Mouse (Mus musculus): Measurements from ENCODE around the gene Rprd2.
"Not testable (repeated sequence)": the region's sequence is repeated elsewhere in the genome, so short reads cannot be mapped to it uniquely, and the experiment has no call there.

Rprd2 gene

DNA sequence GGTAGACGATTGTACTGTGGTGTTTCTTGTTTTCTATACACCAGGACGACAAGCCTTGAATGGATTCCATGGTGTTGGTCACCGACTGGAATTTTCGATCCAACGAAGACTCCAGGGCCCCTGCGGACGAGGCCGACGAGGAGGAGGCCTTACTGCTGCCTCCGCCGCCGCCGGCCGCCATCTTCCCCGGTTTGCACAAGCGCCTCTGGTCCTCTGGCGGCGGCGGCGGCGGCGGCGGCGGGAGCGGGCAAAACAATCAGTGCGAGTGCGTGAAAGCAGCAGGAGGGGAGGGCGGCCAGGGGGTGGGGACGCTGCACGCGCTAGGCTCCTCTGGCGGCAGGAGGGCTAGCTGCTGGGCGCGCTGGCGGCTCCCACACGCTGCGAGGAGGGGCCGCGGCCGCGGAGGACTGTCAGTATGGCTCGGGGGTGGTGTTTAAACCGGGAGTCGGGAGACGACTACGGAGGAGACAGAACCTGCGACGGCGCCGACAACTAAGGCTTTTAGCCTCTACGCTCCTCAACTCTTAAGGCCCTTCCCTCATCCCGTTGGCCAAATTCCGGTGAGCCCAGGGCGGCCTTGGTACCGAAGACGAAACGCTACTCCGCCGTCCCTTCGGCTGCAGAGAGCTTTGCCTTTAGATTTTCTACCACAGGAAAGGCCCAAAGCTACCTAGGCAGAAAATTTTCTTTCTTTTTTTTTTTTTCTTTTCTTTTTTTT lies at the start of gene Rprd2:
Gene Rprd2, minus strand, starts transcription at position 293 of the 718 bp plus-strand sequence.
- DNase-seq (ENCODE audit: low spot score) = peak; percentile 85

DNA sequence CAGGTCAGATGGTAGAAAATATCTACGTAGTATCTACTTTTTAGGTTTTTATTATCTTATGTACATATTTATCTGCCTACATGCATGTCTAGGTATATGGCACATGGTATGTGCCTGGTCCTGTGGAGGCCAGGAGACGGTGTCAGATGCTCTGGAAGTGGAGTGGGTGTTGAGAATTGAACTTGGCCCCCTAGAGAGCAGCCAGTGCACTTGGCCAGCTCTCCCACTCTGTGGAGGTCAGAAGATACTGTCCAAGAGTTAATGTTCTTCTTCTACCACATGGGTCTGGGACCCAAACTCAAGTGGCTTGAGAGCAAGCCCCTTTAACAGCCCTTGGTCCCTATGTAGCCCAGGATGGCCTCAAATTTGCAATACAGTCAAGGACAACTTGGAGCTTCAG lies 48.7 kb upstream of the Rprd2 start:
- no peak for DNase-seq (ENCODE audit: low spot score)

DNA sequence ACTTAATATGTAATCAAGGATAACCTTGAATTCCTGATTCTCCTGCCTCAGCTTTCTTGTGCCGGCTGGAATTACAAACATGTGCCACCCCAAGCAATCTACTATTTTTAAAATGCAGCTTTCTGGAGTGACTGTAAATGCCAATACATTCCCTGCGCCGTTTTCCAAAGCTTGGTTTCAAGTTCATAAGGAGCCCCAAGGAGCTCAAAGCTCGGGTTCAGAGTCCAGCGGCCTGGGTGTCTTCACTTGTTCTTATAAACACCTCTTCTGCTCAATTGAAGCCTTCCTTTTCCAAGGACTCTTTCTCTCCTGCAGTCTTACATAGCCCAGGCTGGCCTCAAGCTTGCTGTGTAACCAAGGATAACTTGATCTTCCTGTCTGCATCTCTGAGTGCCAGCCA lies 47.4 kb upstream of the Rprd2 start:
- no peak for DNase-seq (ENCODE audit: low spot score)

DNA sequence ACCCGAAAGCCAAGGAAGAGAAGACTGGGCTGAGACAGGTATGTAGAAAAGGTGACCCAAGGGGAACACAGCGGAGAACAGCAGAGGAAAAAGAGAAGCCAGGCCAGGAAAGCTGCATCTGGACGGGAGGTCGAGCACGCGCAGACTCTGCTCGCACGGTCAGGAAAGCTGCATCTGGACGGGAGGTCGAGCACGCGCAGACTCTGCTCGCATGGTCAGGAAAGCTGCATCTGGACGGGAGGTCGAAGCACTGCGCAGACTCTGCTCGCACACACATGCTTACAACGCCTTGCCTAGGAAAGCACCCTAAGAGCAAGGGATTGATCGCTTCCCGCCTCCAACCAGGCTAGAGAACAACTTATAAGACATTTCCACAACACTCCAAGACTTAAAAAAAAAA lies 46.9 kb upstream of the Rprd2 start:
- no peak for DNase-seq (ENCODE audit: low spot score)

DNA sequence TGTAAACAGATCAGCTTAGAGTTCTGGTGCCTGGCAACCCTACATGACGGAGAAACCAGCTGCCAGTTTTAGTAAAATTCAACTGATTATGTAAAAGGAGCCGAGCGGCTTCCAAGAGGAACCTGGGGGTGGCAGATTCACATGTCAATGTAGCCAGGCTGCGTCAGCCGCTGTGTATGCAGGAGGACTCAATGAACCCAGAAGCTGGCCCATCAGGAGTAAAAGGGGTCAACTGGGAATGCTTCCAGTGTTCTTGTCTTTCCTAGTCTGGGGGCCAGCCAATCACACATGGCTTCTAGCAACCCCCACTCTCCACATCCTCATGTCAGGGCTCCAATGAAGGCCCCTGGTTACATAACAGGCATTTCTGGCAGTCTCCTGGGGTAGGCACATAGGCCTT lies 46.4 kb upstream of the Rprd2 start:
- no peak for DNase-seq (ENCODE audit: low spot score)

DNA sequence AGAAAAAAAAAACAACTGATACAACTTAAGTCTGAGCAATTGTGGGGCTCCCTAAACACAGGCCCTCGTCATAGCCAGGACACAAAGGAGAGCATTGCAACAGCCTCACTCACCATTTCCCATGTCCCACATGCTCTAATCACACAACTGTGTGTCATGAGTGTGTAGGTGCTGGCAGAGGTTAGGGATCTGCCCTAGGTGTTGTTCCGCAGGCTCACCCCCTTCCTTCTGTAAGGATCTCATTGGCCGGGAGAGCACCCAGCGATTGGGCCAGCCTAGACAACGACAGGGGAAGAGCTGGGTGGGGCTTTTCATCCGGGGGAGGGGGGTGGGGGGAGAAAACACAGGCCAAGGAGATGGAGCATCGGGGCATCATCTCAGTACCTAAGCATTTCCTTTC lies 44.9 kb upstream of the Rprd2 start:
- DNase-seq (ENCODE audit: low spot score) = no peak

DNA sequence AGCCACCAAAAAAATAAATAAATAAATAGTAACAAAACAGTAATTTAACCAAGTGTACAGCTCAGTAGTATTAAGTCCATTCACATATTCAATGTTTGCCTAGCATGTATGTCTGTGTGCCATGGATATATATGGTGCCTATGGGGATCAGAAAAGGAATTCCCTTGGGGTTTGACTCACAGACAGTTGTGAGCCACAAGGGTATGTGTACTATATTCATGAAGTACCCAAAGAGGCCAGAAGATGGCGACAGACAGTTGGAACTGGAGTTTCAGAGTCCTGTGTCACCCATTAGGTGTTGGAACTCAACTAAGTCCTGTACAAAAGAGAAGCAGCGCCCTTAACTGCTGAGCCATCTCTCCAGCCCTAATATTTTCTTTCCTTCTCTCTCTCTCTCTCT lies 43.1 kb upstream of the Rprd2 start:
- DNase-seq (ENCODE audit: low spot score) = peak; percentile 70

DNA sequence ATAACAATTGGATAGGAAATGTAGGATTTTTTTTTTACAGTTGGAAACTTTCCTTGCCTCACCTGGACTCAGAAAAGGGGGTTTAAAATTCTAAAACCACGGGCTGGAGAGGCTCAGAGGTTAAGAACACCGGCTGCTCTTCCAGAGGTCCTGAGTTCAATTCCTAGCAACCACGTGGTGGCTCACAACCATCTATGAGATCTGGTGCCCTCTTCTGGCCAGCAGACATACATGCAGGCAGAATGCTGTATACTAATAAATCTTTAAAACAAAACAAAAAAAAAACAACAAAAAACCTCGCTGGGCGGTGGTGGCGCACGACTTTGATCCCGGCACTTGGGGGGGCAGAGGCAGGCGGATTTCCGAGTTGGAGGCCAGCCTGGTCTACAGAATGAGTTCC lies 42.6 kb upstream of the Rprd2 start:
- no peak for DNase-seq (ENCODE audit: low spot score)

DNA sequence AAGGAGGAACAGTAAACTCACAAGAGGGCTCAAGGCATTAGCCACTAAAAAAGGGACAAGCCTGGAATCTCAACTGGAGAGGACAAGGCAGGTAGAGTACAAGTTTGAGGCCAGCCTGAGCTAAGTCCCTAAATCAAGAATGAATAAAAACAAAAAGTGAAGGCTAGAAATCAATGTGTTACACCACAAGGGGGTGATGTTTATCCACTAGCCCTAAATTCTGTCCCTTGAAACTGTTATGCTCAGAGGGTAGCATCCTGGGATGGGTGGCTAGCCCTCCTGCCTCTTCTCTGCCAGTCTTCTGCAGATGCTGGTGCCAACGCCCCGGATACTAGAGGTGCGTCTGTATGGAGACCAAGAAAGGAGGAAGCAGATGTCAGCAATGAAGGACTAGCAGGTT lies 41.7 kb upstream of the Rprd2 start:
- no peak for DNase-seq (ENCODE audit: low spot score)

DNA sequence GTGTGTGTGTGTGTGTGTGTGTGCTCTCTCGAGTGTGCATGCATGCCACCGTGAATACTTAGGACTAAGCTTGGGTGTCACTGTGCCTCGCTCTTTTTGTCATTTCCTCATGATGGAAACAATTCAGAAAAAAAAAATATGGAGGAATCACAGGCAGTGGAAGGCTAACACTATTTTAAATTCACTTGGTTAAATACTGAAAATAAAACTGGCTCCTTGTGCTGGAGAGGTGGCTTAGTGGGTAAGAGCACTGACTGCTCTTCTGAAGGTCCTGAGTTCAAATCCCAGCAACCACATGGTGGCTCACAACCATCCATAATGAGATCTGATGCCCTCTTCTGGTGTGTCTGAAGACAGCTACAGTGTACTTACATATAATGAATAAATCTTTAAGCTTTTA lies 39.6 kb upstream of the Rprd2 start:
- DNase-seq (ENCODE audit: low spot score) = not testable (repeated sequence)

DNA sequence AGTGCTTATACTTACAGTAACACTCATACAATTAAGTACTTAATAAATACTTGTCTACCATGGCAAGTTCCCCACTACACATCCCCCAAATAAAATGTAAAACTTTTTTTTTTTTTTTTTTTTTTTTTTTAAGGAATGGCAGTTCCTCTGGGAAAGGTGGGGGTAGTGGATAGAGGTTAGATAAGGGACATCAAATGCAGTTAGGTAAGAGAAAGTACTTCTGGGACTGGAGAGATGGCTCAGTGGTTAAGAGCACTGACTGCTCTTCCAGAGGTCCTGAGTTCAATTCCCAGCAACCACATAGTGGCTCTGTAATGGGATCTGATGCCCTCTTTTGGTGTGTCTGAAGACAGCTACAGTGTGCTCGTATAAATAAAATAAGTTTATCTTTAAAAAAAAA lies 38.4 kb upstream of the Rprd2 start:
- DNase-seq (ENCODE audit: low spot score) = not testable (repeated sequence)

DNA sequence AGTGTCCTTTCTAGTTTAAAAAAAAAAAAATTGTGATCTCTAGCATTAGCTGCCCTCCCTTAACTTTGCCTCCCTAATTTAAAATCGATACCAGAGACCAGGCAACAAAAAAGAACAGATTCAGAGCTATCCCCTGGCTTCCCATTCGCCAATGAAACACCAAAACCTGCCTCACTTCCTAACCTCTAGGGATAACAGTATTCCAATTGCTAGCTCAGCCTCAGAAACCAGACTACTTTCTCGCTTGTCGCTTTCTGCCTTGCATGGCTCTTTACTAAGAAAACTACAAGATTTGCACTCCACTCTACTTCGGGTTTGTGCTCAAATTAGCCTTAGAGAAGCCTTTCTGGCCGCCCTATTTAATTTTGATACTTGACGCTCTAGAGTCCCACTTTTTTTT lies 37.5 kb upstream of the Rprd2 start:
- no peak for DNase-seq (ENCODE audit: low spot score)

DNA sequence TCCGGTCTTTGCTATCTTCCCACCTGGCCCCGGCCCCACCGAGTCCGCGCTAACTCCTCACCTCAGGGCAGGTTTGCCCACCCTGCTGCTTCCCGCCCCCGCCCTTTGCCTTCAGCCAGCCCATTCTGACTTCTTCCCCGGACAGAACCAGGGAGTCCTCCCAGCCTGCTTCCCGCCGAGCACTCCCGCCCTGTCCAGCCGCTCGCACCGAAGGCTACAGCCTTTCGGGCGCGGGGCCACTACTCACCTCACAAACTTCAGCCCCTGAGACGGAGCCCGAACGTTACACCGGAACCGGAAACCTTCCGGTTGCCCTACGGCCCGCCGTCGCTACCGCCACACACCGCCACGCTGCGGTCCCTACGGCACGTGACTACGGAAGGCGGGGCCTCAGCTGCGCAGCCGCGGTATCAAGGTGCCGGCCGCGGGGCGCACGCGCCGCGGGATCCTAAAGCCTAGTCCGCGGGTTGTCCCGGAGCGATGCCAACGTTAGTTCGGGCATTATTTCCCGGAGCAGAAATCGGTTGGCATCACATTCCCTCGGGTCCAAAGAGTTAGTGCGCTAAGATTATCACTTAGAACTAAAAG lies 36.9 kb upstream of the Rprd2 start, which contains the start of gene Prpf3:
Gene Prpf3, minus strand, starts transcription at position 384 of the 588 bp plus-strand sequence.
- DNase-seq (ENCODE audit: low spot score) = peak; percentile 95

DNA sequence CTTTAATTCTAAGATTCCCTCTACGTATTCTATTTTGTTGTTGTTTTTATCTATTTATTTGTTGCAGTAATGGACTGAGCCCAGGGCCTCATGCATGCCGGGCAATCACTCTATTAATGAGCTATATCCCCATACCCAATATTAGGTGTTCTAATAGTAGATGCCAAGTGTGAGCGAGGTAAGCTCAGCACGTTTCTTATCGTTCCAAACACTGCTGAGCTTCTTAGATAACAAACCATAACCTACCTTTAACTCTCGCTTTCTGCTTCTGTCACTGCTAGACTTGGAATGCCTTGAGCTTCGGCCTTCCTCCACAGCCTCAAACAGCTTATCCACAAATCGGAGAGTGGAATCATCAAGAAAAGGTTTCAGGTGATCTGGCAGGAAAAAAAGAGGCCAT lies 32.7 kb upstream of the Rprd2 start:
- DNase-seq (ENCODE audit: low spot score) = no peak

DNA sequence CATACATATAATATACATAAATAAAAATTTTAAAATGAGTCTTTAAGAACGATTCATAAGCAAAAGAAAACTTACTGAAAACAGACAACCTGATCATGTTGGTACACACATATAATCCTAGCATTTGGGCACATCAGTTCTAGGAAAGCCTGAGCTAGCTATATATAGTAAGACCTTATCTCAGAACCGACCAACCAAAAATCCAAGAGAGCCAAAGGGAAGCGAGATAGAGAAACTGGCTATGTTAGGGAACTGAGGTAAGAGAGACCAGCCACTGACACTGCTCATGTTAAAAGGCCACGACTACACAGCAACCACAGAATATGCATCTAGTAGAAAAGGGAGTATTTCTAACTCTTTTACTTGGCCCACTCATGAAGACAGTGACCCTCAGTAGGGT lies 31.9 kb upstream of the Rprd2 start:
- DNase-seq (ENCODE audit: low spot score) = no peak

DNA sequence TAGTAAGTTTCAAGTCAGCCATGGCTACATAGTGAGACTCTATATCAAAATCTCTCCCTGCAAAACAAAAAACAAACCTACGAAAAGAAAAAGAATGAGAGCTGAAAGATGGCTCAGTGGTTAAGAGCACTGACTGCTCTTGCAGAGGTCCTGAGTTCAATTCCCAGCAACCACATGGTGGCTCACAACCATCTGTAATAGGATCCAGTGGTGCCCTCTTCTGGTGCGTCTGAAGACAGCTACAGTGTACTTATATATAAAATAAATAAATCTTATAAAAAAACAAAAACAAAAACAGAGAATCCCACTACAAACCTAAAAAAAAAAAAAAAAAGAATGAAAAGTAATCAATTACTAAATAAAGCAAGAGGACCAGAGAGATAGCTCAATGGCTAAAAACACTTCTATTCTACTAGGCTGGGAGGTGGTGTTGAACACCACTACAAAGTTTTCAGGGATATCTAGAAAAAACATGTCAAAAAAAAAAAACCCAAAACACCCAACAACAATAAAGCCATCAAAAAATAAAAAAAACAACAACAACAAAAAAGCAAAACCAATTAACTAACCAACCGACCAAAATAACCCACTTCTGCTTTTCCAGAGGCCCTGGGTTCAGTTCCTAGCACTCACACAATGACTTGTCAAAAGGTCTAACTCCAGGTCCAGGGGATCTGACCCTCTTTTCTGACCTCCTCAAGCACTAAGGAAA lies 24.0 kb upstream of the Rprd2 start:
- no peak for DNase-seq (ENCODE audit: low spot score)

DNA sequence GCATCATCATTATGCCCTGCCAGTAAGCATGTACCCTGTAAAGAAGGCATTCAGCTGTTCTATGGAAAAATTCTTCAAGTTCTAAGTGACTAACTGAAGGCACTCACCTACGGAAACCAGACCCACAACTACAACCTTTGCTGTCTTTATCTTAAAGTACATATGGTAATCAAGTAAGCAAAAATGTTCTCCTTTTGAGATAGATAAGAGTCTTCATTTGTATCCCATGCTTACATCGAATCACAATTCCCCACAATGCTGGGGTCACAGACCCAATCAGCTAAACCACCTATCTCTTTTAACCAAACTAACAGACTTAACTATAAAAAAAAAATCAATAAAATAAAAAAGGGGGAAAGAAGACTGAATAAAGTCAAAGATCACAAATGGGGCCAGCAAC lies 20.6 kb upstream of the Rprd2 start:
- no peak for DNase-seq (ENCODE audit: low spot score)

DNA sequence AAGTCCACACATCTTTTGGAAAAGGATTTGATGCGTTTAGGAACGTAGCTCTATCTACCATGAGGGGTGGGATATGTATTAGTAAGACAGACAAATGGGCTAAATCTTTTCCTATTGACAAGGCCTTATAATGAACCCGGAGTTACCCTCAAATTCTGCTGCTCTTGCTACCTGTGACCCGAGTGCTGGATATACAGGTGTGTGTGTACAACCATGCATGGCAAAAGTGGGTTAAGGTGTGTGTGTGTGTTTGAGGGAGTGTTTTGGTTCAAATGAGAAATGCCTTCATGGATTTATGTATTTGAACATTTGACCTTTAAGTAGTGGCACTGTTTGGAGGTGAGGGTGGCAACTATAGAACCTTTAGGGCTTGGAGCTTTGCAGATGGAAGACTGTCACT lies 10.4 kb upstream of the Rprd2 start:
- DNase-seq (ENCODE audit: low spot score) = no peak

DNA sequence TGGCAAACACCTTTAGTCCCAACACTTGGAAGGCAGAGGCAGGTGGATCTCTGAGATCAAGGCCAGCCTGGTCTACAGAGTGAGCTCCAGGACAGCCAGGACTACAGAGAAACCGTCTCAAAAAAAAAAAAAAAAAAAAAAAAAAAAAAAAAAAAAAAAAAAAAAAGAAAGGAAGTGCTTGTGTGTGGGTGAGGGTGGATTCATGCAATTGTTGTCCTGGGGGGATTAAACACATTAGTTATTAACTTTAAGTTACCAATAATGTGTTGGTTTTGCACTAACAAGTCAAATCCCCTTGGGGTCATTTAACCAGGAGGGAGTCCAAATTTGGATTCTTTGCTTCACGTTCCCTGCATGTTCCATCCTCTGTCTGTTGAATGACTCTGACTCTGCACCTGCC lies 7.6 kb upstream of the Rprd2 start:
- DNase-seq (ENCODE audit: low spot score) = no peak

DNA sequence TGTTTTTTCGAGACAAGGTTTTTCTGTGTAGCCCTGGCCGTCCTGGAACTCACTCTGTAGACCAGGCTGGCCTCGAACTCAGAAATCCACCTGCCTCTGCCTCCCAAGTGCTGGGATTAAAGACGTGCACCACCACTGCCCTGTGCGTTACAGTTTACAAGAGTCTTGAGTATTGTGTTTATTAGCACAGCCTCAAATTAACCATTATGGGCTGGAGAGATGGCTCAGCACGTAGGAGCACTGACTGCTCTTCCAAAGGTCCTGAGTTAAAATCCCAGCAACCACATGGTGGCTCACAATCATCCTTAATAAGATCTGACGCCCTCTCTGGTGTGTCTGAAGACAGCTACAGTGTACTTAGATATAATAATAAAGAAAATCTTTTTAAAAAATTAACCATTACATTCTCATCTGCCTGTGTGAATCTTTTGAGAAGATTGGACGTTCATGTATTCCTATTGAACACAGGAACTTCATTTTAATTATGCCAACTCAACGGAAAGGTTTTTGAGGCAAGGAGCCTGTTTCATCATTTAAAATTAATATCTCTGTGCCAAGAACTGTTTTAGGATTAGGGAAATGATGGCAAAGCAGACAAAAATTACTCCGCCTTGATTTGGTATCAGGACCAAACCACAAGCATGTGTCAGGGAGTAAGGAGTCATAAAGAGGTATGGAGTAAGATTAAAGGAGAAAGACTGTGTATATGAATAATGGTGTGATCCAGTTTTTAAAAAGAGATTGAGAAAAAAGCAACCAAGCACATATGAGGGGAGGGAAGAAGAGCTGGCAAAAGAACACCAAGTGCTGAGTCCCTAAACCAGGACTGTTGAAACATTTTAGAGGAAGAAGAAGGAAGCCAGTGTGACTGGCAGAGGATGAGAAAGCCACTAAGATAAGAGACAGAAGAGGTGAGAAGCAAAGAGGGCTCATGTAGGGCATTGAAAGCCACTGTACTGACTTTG lies 1.7 kb upstream of the Rprd2 start:
- no peak for DNase-seq (ENCODE audit: low spot score)

DNA sequence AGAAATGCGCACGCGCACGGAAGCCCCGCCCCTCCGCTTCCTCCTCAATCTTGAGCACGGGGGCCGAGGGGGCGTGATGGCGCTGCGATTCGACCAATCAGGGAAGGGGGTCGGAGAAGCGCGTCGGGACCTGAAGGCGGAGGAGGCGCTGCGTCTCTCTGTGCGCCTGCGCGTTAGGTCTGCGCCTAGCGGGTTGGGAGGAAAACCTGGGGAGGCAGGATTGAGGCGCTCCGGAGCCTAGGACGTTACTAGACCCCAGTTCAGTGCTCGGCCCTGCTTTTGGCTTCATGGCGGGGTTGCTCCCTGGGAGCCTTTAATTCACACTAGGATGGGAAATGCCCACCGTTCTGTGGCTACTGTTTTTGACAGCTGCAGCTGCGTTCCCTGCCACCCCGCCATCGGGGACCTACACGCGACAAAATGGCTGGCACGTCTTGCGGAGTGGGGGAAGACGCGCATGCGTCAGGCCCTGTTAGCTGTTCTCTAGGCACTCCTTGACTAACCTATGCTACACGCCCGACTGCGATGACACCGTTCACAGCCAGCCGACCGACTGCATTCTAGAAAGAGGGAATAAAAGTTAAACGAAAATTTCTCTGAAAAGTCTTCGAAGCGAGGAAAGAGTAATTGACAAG lies 805 bp upstream of the Rprd2 start:
- DNase-seq (ENCODE audit: low spot score) = peak; percentile 100

DNA sequence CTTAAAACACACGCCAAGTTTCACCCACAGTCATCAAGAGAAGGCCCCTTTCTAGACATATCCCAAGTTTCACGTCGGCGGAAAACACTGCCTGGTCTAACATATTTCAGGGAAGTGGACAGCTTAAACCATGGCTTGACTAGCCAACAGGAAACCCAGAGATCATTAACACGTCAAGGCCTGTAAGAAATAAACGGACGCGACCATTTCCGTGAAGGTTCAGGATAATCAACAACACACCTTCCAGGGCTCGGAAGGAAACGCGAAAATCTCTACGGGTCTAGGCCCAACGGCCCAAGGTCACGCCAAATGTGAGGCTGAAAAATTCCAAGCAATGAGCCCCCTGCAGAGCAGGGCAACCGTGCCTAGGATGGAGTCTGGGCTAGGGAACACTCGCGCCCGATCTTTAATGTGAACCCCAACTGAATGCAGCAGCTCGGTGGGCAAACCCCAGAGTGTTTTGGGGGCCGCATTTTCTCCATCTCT lies 594 bp downstream of the Rprd2 start:
- peak; percentile 64 for DNase-seq (ENCODE audit: low spot score)

Measured in testis, postnatal 14 days (tissue).